Mouse (Mus musculus) embryonic stem cell, embryonic (primary cell): ENCODE data around the gene Sla2.
"Not testable (repeated sequence)": the region's sequence is repeated elsewhere in the genome, so short reads cannot be mapped to it uniquely, and the experiment has no call there.

Source experiments
- CTCF ChIA-PET, 4 experiments: fragments of 300-600 bp in 2 of 4; fragments of 350-600 bp in 2 of 4; sonication (Branson Sonifier 250); formaldehyde crosslinking; loops; one replicate each; lab custom pipeline; 2022; ENCODE audit warnings: inconsistent platforms in 2 of 4; lab: Charles Lee
- POLR2A ChIA-PET, 4 experiments: fragments of 300-600 bp in 2 of 4; fragments of 350-600 bp in 2 of 4; sonication (Branson Sonifier 250); formaldehyde crosslinking; loops; one replicate each; lab custom pipeline; 2022; ENCODE audit warnings: antibody characterized with exemption in 4 of 4, inconsistent platforms in 1 of 4; lab: Charles Lee

The Sla2 gene

DNA sequence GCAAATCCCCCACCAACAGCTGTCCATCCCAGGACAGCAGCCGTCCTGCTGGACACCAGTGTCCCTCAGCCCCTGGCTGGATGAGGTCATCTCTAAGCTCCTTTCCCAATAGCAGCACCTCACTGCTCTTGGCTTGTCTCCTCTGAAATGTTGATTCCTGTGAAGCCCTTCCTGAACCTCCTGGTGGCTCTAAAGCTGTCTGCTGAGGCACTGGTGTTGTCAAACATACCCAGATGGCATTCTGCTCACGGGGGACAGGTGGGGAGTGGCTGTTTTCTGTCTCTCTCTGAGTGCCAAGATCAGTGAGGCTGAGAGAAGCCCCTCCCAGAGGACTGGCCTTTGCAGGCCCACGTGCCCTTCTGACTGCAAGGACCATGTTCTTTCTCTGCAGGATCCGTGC is 18.9 kb upstream of the Sla2 start:
- CTCF ChIA-PET = interaction anchor here (0.6 to 2.2 kb wide), 7 partner anchors 34 to 125 kb away, joined by 3 to 4 read pairs (median 3); no protein-coding TSS in a partner anchor
- POLR2A ChIA-PET = interaction anchor here in 2 of 4 experiments (0.9 to 1.8 kb wide), 5 partner anchors 19 to 147 kb away, joined by 3 to 7 read pairs (median 5); partner anchors contain the start of genes Rab5if (in 1 of the 2) and Sla2 (in 1 of the 2)

DNA sequence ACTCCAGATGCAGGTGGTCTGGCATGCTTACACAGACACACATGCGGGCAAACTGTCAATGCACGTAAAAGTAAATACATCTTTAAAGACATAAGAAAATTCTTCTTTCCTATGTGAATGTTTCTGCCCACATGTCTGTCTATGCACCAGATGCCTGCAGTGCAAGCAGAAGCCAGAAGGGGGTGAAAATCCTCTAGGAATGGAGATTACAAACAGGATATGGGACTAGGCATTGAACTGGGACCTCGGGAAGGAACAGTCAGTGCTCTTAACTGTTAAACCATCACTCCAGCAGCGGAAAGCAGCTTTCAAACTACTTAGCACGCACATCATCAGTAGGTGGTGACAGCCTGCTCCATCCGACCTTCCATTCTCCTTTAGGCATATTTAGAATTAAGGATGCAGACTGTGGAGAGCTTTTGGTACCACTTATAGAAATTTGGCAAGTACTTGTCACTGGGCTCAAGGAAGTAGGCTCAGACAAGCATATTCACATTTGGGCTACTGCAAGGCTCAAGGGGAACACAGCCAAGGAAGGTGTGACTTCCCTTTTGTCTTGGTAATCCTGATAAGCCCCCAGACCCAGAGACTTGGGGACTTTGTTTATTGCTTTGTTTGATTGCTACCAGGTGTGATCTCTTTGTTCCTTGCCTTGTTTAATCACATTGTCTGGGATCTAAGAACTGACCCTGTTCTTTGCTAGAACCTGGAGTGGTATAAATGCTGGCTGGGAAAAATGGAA is 18.2 kb upstream of the Sla2 start:
- CTCF ChIA-PET = interaction anchor here in 3 of 4 experiments (0.6 to 2.2 kb wide), 8 partner anchors 18 to 133 kb away, joined by 3 to 4 read pairs (median 3); no protein-coding TSS in a partner anchor
- POLR2A ChIA-PET = interaction anchor here in 3 of 4 experiments (0.6 to 2.2 kb wide), 8 partner anchors 10 to 146 kb away, joined by 3 to 8 read pairs (median 4); partner anchors contain the start of genes Rab5if (in 1 of the 3) and Sla2 (in 1 of the 3)

DNA sequence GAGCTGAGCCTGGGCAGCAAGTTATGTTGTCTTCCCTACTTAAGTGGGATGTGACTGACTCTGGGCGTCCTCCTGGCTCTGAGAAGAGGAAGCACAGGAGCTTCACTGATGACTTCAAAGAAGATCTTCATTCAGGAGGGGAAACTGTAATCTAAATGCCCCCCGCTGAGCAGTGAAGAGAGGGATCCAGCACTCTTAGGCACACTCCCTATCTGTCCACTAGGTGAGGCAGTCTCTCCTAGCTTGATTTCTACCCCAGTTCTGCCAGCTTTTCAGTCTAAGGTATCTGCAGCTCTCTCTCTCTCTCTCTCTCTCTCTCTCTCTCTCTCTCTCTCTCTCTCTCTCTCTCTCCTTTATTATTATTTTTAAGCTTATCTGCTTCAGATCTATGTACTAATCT is 16.4 kb upstream of the Sla2 start:
- CTCF ChIA-PET = interaction anchor here (0.5 to 1.7 kb wide), 22 partner anchors 8 to 558 kb away, joined by 3 to 16 read pairs (median 4); no protein-coding TSS in a partner anchor
- POLR2A ChIA-PET = interaction anchor here in 3 of 4 experiments (0.6 to 2.2 kb wide), 8 partner anchors 9 to 1931 kb away, joined by 3 to 8 read pairs (median 4); partner anchors contain the start of genes 4930518I15Rik (in 1 of the 3) and Dsn1 (in 1 of the 3)

DNA sequence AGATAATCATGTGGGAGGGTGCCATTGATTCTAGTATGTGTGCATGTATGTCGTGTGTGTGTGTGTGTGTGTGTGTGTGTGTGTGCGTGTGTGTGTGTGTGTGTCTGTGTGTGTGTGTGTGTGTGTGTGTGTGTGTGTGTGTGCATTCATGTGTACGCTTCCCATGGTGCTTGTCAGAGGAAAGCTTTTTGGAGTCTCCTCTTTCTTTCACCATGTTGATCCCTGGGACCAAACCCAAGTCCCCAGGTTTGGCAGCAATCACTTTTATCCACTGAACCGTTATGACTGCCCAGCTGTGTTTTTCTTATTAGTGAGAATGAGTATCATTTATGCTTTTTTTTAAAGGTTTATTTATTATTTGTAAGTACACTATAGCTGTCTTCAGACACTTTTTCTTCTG is 15.4 kb upstream of the Sla2 start:
- ChIA-PET CTCF (interaction anchor here in 1 of 4 experiments (1.0 to 1.6 kb wide), 3 partner anchors 94 to 192 kb away, joined by 3 to 7 read pairs (median 6); no protein-coding TSS in a partner anchor), POLR2A (interaction anchor here in 1 of 4 experiments (1.8 kb wide), 1 partner anchor 104 kb away, joined by 3 read pairs; the partner anchor contains the start of gene Dsn1)

DNA sequence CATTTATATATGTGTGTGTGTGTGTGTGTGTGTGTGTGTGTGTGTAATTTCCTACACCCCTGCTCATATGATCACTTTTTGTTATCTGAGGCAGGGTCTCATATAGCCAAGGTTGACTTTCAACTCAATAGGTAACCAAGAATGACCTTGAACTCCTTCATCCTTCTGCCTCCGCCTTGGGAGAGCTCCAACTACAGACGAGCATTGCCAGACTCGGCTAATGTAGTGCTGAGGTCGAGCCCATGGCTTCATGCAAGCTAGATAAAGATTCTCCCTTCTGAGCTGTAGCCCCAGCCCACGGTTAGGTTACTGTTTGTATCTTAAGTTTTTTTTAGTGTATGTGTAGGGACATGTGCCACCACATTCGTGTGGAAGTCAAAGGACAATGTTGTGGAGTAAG is 14.9 kb upstream of the Sla2 start:
- POLR2A ChIA-PET = interaction anchor here in 1 of 4 experiments (1.8 kb wide), 1 partner anchor 105 kb away, joined by 3 read pairs; the partner anchor contains the start of gene Dsn1
- CTCF ChIA-PET = interaction anchor here in 2 of 4 experiments (0.6 to 1.0 kb wide), 2 partner anchors 129 to 308 kb away, joined by 3 read pairs; no protein-coding TSS in a partner anchor

DNA sequence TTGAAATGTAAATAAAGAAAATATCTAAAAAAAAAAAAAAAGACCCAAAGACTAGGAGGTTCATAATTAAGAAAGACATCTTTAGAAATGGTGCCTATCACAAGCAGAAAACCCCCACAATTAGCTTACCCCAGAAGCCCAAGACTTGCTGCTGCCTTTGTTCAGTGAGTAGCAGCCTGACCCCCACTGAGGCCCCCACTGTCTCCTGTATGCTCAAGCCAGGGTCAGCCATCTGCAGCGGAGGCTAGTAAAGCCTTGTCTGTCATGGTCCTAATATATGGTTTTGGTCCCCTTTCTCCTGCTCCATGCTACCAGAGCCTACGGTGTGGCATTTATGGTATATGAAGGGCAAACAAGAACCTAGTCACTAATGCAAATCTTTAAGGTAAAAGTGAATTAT is 14.4 kb upstream of the Sla2 start:
- ChIA-PET CTCF (interaction anchor here in 1 of 4 experiments (1.0 kb wide), 1 partner anchor 129 kb away, joined by 3 read pairs; no protein-coding TSS in a partner anchor), POLR2A (interaction anchor here in 2 of 4 experiments (0.6 to 1.2 kb wide), 4 partner anchors 19 to 281 kb away, joined by 3 to 7 read pairs (median 6); no protein-coding TSS in a partner anchor)

DNA sequence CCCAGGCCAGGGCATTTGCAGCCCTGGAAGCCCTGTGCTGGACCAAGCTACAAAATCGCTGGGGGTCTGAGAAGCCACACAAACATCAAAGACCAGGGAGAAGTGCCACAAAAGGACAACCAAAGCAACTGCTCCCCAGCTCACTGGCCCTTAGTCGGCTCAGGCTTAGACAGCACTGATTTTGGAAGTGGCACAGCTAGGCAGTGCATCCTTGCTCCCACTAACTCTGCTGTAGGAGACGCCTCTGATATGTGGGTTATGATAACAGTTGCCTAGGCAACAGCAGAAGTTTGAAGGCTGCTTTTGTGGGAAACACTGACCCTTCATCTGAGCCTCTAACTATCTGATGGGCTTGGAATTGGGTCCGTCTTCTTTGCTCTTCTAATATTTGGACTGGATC is 12.2 kb upstream of the Sla2 start:
- CTCF ChIA-PET = interaction anchor here in 1 of 4 experiments (0.6 kb wide), 1 partner anchor 16 kb away, joined by 3 read pairs; no protein-coding TSS in a partner anchor
- POLR2A ChIA-PET = interaction anchor here in 1 of 4 experiments (1.1 kb wide), 1 partner anchor 110 kb away, joined by 3 read pairs; no protein-coding TSS in a partner anchor

DNA sequence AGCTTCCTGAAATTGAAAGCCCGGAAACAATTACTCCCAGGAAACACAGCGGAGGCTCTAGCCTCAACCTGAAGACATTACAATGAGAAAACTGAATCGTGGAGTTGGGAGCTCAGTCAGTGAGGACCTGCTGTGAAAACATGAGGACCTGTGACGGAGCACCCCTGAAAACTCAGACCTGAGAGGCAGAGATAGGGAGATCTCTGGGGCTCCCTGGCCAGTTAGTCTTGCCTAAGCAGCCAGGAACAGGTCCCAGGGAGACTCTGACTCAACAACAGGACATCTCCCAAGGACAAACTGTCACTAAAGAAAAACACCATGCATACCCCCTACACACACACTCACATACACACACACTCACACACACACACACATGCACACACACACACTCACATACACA is 11.4 kb upstream of the Sla2 start:
- CTCF ChIA-PET = no interaction called here

DNA sequence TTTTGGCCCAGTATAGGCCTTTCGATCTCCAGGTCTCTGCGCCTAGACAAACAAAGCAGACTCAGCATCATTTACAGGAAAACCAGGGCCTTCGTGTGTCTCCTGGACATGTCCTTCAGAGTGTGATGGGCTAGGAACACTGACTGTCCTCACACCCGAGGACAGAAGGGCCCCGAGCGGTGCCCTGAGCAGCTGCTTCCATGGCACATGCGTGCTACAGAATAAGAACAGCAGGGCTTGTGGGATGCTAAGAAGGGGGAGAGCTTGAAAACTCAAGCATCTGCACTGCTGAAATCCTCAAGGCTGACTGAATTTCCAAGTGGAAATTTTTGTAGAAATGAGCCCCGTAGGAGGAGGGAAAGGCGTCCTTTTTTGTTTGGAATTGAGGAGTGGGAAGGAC is 10.0 kb upstream of the Sla2 start:
- ChIA-PET POLR2A (interaction anchor here in 1 of 4 experiments (0.6 kb wide), 1 partner anchor 202 kb away, joined by 3 read pairs; no protein-coding TSS in a partner anchor), CTCF (no interaction called here)

More for the DNA sequence above, 11.4 kb upstream of the Sla2 start:
- POLR2A ChIA-PET = interaction anchor here in 1 of 4 experiments (1.1 kb wide), 1 partner anchor 111 kb away, joined by 3 read pairs; no protein-coding TSS in a partner anchor

DNA sequence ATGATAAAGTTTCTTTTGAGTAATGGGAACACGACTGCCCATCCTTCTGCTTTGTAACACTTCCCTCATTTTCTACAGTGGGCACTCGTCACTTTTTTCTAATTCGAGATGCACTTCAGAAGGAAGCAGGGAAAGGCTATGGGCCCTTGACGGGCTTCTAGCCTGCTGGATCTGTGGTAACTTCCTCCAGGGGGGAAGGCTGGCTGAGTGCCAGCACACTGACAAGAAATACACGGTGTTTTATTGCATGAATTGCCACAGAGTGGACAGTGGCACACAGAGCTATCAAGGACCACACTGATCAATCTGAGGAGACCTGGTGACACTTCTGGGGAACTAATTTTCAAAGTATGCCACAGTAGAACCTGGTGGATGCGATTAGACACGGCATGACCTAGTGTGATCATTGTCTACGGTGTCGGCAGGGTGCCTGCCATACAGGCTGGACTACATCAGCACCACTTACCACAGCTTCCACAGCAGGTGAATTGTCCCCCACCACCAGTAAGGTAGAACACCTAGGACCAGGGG is 9.5 kb upstream of the Sla2 start:
- ChIA-PET CTCF (no interaction called here), POLR2A (no interaction called here)

DNA sequence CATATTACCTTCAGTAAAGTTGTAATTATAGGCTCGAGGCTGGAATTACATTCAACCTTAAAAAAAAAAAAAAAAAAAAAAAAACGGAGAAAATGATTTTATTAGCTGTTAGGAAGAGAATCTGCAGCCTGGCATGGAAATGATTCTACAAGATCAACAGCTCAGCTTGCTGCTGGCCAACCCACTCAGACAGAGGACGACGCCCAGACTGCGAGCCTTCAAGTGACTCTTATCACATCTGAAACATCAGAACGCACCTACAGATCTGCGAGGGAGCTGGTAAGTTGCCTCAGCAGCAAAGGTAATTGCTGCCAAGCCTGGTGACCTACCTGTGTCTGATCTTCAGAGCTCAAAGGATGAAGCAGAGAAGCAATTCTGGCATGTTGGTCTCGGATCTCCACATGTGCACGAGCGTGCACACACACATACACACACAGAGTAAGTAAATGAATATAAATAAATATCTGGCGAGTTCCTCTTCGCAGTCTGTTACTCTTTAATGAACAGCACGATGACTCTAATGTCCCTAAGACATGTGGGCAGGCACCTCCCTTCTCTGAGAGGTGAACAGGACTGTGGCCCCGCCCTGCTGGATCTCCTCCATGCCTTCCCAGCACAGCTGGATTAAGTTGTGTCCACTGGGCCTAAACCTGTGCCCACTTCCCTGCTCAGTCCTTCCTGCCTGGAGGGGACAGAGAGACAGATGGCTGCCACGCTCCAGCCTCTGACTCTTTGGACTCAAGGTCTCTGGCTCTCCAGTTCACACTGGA is 7.7 kb upstream of the Sla2 start:
- POLR2A ChIA-PET = interaction anchor here in 3 of 4 experiments (0.6 to 1.5 kb wide), 10 partner anchors 9 to 1566 kb away, joined by 3 to 12 read pairs (median 4); partner anchors contain the start of gene Dsn1 (in 1 of the 3)

DNA sequence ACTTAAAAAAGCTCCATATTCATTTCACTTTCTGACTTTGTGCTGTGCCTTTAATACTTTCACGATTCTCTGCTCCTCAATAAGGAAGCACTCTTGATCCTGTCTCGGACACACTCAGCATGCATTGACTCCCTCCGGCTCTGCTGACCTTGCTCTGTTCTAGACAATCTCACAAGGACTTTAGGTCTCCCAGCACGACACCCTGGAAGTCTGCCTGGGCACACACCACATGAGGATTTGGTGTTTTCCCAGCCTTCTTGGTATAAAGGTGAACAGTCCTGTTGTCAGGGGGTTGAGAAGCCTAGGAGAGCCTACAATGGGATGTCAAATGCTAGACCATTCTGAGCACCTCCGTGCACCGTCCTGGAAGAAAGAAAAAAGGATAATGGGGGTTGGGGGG is 5.8 kb upstream of the Sla2 start:
- CTCF ChIA-PET = interaction anchor here in 1 of 4 experiments (0.6 kb wide), 1 partner anchor 225 kb away, joined by 3 read pairs; no protein-coding TSS in a partner anchor

More for the DNA sequence above, 7.7 kb upstream of the Sla2 start:
- CTCF ChIA-PET = interaction anchor here (0.5 to 1.4 kb wide), 12 partner anchors 9 to 1063 kb away, joined by 3 to 8 read pairs (median 4); no protein-coding TSS in a partner anchor

DNA sequence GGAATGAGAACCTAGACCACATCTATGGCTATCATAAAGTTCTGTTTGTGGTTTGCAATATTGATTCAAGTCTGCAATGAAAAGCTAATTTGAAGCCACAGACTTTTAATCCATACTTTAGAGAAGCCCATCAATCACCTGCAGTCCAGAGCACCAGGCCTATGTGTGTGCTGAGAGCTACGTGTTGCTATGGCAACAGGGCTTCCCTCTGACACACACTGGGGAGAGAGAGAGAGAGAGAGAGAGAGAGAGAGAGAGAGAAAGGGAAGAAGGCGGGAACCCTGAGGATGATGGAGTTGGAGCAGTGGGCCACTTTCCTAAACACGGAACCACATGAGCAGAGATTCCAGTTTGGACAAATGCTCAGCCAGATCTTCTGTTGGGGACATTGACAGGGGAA is 5.2 kb upstream of the Sla2 start:
- CTCF ChIA-PET = interaction anchor here in 2 of 4 experiments (0.6 kb wide), 2 partner anchors 226 to 390 kb away, joined by 3 read pairs; no protein-coding TSS in a partner anchor
- POLR2A ChIA-PET = no interaction called here

More for the DNA sequence above, 5.8 kb upstream of the Sla2 start:
- POLR2A ChIA-PET = no interaction called here

DNA sequence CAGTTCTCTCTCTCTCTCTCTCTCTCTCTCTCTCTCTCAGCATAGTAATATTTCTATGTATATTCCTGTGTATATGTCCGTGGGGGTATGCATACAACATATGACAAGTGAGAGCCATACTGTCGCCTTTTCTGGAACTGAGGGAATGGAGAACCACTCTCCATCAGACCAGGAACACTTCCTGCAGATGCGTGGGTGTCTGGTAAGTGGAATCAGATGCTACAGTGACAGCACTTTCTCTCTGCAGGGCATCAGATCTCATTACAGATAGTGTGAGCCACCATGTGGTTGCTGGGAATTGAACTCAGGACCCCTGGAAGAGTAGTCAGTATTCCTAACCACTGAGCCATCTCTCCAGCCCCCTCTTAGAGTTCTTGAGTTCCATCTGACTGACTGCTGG is 1.5 kb upstream of the Sla2 start:
- POLR2A ChIA-PET = interaction anchor here in 2 of 4 experiments (0.7 to 1.2 kb wide), 2 partner anchors 30 to 307 kb away, joined by 3 to 4 read pairs; no protein-coding TSS in a partner anchor
- CTCF ChIA-PET = no interaction called here

DNA sequence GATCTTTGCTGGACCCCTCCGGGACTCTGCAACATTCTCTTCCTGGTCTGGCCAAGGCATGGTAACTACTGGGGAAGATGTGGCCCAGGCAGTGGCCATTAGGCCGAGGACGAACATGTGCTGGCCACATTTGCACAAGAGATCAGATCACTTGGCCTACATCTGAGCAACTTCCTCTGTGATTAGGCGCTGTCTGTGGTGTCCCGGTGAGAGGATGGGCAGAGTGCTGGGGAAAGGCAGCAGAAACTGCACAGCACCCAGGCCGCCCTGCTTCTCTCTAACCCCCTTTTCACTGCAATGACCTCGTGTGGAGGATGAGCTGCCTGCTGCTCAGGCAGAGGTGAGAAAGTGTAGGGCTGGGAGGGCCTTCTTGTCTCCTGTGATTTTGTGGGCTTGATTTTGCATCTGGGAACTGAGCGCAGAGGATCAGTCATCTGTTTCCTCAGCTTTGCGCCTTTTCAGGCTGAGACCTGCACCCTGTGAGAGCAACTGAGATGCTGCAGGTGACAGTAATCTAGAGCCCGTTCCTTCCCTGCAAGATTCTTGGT is 834 bp downstream of the Sla2 start:
- CTCF ChIA-PET = interaction anchor here in 2 of 4 experiments (0.6 to 1.1 kb wide), 4 partner anchors 17 to 145 kb away, joined by 3 to 16 read pairs (median 3); no protein-coding TSS in a partner anchor
- POLR2A ChIA-PET = interaction anchor here in 2 of 4 experiments (1.3 kb wide), 2 partner anchors 20 to 29 kb away, joined by 3 to 6 read pairs; partner anchors contain the start of gene 4930518I15Rik (in 1 of the 2)

DNA sequence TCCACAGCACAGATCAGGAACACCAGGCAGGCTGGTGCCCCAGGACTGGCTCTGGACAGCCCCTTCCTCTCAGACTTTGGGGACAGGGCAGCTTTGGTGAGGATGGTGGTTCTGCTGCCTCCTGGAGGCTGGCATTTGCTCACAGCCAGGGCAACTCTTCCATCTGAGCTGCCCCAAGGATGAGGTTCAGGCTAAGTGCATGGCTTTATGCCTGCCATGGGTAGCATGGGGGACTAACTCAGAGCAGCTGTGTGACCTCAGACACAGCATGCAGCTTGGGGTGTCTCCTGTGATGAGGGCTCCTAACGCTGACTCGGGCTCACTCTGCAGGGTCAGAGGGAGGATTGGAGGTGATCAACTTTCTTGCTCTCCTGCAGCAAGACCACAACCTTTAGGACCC is 1.3 kb downstream of the Sla2 start:
- POLR2A ChIA-PET = not testable (repeated sequence)
- CTCF ChIA-PET = interaction anchor here in 2 of 4 experiments (0.6 to 1.1 kb wide), 4 partner anchors 18 to 145 kb away, joined by 3 to 16 read pairs (median 3); no protein-coding TSS in a partner anchor
